ENCODE assay signal across 1 mouse cellular context in the genomic region with DNA sequence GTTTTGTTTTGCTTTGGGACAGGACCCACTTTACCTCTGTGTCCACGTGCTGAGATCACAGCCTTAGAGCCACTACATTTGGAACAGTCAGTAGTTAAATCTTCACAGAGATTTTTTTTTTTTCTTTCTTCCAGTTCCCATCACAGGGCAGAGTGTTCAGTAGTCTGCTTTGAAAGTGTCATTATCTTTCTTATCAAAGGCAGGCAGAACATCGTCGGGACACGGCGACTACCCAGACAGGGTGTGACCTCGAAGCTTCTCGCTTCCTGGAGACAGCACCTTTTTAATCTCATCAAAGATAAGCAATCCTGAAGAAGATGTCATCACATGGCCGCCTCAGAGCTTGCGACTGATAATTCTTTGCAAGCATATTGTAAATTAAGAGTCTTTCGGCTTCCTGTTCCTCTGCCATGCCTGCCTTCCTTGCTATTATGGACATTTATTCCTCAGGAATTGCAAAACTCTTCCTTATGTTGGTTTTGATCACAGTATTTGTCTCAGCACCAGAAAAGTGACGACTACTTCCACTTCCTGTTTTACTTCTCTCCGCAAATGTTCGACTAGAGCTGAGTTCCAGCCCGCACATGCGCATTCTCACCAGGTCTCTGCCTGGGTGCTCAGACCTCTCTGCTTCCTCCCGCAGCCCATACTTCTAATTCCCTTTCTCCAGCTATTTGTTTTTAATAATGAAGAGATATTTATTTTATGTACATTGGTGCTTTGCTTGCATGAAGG.
TF ChIP-seq lines count a peak whose summit lies in the region.

No protein-coding gene starts in this region.

TF ChIP-seq in MEL, 35 proteins besides CTCF, POLR2A, EP300 and RAD21 (continued from another document):
- TF ChIP-seq GATA1 (IDR thresholded peaks at IDR 0.05; ENCODE audit: low read depth, low read length) (peak; percentile 84), CHD2 (IDR thresholded peaks at IDR 0.05; ENCODE audit: low read length) (no peak), CHD1 (IDR thresholded peaks at IDR 0.05; ENCODE audit: low read depth, low read length) (no peak)
TF ChIP-seq in MEL: peak in this region for 13.
